Mouse (Mus musculus) lung, postnatal 25 days (tissue): ENCODE data around the gene Hist1h2ao.
"Not testable (repeated sequence)": the region's sequence is repeated elsewhere in the genome, so short reads cannot be mapped to it uniquely, and the experiment has no call there.

Source experiments
- DNase-seq: peaks from one replicate; pipeline ENCODE4 v3.0.0; 2022; ENCODE audit warnings: low spot score

The Hist1h2ao gene

GRCm38 (mm10) chr13:21810073-21810472, at the start of gene Hist1h2ao, which contains the start of gene Hist1h2bq:
TSS of gene Hist1h2ao (plus strand) at chr13:21810465.
TSS of gene Hist1h2bq (minus strand) at chr13:21810197.
- DNase-seq: not testable (repeated sequence)

DNA sequence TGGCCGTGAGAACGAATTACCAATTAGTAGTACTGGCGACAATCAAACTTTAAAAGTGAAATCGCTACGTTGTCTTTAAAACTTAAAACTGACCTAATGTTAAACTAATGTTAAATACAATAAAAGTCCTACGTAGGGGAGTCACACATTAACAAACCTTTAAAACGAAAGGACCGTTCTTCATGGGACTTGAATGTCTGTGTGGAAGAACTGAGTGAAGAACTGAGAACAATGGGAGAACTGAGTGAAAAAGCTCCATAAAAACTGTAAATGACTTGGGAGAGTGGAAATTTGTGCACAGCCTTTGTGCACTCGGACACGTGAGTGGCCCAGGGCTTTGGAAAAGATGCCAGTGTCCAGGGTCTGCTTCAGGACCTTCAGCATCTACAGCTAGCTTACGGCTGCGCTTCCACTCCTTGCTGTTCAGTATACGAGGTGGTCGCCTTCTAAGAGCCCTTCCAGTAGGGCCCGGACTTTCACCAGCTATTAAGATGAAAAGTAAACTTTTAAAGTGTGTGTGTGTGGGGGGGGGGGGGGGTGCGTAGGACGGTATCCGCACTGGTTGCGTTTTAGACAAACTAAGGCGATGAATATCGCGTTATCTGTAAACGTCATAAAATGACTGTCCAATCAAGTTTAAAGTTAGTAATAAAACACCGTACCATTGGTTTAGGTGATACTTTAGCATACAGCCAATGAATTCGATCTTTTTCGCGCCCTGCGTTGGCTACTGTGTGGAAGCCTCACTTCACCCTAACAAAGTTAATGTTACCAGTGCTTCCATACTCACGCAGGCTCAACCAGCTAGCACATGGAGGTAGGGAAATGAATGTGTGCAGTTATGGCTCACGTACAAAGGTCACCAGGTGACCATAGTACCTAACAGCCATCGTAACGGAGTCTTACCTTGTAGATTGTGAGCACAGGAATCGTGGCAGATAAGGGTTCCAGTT, 31.2 kb upstream of the Hist1h2ao start:
- DNase-seq: peak; percentile 91

- peak; percentile 34 for DNase-seq
Measured at GRCm38 (mm10) chr13:21779767-21780731, 30.2 kb upstream of the Hist1h2ao start, which contains the start of gene Hist1h1b. TSS of gene Hist1h1b (minus strand) at chr13:21780625.

DNA sequence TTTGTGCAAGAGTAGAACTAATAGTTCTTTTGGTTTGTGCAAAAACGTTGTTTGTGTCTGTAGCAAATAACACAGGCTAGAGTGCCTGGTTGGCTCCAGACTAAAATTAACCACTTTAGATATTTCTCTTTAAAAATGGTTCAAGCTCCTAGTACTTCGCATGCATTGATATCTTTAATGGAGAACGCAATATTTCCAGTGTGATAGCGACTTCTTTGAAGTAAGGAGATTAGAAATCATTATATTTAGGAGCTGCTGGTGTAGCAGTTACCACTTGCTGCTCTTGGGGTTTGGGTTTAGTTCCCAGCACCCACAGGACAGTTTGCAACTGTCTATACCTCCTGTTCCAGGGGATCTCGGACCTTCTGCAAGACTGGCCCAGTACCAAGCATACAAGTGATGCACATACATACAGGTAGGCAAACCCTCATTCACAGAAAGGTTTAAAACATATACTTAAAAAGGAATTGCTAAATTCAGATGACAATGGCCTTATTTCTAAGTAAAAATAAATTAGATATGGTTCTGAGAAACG, 29.2 kb upstream of the Hist1h2ao start:
- no peak for DNase-seq

DNA sequence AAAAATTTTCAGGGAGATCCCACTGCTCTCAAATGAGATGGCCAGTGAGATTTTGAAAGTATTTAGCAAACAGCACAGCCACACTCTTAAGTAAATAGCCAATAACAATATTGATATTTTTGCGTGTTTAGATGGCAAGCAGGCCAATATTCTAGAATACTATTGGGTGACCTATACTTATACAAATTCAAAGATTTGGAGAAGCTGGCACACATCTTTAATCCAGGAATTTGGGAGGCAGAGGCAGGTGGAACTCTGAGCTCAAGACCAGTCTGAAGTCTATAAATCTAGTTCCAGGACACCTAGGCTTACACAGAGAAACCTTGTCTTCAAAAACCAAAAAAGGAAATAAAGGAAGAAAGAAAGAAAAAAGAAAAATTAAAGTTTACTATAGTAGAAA, 28.6 kb upstream of the Hist1h2ao start:
- no peak for DNase-seq

GRCm38 (mm10) chr13:21782361-21783254, 27.7 kb upstream of the Hist1h2ao start:
- DNase-seq: not testable (repeated sequence)

DNA sequence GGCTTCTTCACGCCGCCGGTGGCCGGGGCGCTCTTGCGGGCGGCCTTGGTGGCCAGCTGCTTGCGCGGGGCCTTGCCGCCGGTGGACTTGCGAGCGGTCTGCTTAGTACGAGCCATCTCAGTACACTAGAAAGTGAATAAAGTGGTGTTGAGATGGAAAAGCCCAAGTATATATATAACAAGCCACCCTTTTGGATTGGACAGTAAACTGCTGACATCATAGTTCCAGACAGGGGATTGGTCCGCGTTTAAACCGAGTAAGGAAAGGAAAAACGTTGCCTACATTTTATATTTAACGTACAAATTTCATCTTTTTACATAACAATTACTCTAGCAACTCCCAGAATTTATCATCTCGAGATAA, 27.0 kb upstream of the Hist1h2ao start, which contains the start of gene Hist1h3i:
Gene Hist1h3i, minus strand, starts transcription at position 116 of the 363 bp plus-strand sequence.
- DNase-seq: peak; percentile 85

GRCm38 (mm10) chr13:21783734-21784161, 26.5 kb upstream of the Hist1h2ao start:
- DNase-seq: peak; percentile 11

GRCm38 (mm10) chr13:21784311-21784710, 26.0 kb upstream of the Hist1h2ao start:
- DNase-seq: no peak

DNA sequence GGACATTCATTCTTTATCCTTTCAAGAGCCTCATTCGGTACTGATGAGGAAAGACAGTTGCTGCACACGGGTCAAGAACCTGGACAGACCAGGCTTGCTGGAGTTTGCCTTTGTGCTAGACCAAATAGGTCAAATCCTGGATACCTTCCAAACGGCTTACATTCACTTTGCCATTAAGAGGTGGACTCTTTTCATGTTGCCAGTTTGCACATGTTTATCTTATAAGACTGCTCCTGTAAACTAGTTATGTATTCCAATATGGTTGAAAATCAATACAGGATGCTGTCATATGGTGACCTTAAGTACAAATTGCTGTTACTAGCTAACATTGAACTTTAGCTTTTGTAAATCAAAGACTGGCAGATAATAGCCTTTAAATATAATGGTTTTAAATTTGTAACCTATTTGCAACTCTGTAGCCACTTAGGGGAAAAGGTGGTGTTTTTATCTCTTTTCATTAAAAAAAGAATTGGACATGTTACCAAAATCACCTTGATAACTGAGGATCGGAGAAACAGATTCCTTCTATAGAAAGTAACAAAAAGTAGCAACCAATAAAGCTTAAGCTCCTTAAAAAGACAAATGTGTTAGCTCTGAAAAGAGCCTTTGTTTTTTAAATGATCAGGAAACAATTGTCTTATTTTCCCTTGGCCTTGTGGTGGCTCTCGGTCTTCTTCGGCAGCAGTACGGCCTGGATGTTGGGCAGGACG, 23.9 kb upstream of the Hist1h2ao start:
- DNase-seq: no peak

DNA sequence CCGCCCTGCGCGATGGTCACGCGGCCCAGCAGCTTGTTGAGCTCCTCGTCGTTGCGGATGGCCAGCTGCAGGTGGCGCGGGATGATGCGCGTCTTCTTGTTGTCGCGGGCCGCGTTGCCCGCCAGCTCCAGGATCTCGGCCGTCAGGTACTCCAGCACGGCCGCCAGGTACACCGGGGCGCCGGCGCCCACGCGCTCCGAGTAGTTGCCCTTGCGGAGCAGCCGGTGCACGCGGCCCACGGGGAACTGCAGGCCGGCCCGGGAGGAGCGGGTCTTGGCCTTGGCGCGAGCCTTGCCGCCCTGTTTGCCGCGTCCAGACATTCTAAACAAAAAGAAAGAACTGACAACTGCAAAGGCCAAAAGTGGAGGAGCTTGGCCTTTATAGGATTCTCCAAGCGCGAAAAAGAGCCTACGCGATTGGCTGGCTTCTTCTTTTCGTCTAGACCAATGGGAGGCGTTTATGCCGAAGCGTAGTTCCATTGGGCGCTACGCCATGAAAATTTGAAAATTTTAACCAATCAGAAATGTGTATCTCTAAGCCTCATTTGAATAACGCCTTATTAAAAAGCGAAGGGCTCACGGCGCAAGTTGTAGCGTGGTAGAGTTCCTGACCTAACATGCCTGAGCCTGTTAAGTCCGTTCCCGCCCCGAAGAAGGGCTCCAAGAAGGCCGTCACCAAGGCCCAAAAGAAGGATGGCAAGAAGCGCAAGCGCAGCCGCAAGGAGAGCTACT, 23.2 kb upstream of the Hist1h2ao start, which contains the start of the genes Hist1h2an and Hist1h2bp:
Gene Hist1h2an, minus strand, starts transcription at position 320 of the 731 bp plus-strand sequence.
Gene Hist1h2bp, plus strand, starts transcription at position 563 of the 731 bp plus-strand sequence.
- DNase-seq: peak; percentile 96

DNA sequence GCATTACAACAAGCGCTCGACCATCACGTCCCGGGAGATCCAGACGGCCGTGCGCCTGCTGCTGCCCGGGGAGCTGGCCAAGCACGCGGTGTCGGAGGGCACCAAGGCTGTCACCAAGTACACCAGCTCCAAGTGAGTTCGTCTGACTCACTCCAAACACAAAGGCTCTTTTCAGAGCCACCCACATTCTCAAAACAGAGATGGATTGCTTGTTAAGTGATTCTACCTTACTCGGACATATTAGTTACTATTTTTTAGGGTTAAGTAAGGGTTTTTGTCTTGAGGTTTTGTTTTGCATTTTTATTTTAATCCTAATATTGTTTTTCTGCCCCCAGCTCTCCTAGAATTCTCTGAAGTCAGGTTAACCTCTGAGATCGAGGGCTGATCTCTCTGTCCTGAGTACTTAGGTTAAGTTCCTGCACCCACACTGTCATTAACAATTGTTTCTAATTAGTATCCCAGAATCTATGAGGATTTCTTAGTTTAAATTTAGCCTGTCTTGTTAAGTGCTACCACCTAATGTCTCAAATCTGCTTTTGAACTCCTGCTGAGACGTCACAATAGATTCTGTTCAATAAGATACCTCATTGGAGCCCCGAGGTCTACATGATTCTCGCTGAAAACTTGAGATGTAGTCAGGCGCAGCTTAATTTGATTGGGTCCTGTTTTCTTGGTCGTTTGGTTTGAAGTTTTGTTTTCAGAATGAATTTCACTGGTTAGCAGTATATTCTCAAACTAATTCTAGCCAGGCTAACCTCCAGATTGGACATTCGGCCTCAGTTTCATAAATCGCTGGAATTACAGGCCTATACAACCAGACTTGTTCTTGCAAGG, 22.3 kb upstream of the Hist1h2ao start:
- no peak for DNase-seq

DNA sequence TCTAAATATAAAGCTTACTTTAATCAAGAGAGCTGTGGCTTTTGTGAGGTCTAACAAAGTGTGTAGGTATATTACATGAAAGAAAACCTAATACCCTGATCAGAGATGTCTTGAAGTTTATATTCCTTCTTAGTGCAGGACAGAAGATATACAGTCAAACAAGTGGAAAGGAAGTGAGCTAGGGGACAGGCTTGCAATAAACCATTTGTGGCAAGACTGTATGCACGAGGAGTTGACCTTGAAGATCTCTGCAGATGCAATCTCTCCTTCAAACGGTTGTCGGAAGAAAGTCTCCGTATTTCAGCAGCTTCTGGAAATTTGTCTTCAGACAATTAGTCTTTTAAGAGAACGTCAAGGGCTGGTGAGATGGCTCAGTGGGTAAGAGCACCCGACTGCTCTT, 20.3 kb upstream of the Hist1h2ao start:
- no peak for DNase-seq

- no peak for DNase-seq
Measured at GRCm38 (mm10) chr13:21790601-21791283, 19.5 kb upstream of the Hist1h2ao start.

GRCm38 (mm10) chr13:21795584-21795983, 14.7 kb upstream of the Hist1h2ao start:
- no peak for DNase-seq

DNA sequence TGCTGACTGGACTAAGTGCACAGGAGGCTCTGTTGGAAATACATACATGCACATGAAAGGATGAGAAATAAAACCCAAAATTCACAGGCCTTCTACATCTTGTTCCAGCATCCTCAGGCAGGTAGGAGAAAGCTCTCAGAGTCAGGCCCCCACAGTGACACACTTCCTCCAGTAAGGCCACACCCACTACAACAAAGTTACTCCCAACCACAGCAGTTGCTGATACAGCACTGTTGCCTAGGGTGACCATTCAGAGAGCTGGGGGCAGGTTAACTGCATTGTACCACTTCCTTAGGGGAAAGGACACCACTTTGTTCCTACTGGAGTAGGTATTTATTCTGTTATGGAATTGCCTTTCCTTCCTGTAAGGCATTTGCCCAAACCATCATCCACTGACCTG, 13.1 kb upstream of the Hist1h2ao start:
- DNase-seq: not testable (repeated sequence)

DNA sequence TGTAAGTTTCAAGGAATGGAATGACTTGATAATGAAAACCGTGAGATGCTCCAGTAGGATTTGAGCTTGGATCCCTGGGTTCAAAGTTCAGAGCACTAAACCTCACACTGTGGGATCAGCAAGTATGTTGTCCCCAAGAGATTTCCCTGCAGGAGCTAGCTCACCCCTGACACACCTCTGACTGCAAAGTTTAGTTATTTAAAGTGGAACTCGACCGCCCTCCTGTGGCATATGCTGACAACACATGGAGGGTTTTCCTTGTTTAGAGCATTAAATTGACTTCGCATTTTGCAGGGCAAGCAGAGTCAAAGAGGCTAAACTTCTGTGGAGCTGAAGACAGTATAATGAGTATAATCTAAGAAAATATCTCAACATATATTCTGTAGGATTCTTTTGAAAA, 7.2 kb upstream of the Hist1h2ao start:
- not testable (repeated sequence) for DNase-seq

DNA sequence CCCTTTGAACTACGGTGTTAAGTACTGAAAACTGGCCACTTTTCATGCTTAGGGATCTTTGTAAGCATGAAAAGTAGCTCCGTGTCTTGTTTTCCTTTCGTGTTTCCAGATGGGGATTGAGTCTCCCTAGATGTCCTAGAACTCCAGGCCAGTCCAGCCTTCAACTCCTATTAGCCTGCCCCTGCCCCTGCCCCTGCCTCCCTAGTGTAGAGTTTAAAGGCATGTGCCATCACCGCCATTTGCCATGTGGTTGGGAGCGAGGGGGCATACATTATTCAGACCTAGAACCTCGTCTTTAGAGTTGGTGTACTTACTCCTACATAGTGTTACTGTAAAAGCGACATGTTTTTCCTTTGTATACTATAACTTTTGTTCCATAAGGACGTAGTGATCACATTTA, 809 bp downstream of the Hist1h2ao start:
- not testable (repeated sequence) for DNase-seq
